Mouse (Mus musculus) cerebellum, postnatal 4 days (tissue): ENCODE data around the gene Olfr1167.
"Not testable (repeated sequence)": the region's sequence is repeated elsewhere in the genome, so short reads cannot be mapped to it uniquely, and the experiment has no call there.

Experiments used
- DNase-seq, 2 experiments: peaks; one replicate each; pipeline ENCODE4 v3.0.0; 2022; ENCODE audit warnings: low spot score in 2 of 2, mixed read lengths in 1 of 2

The Olfr1167 gene

DNA sequence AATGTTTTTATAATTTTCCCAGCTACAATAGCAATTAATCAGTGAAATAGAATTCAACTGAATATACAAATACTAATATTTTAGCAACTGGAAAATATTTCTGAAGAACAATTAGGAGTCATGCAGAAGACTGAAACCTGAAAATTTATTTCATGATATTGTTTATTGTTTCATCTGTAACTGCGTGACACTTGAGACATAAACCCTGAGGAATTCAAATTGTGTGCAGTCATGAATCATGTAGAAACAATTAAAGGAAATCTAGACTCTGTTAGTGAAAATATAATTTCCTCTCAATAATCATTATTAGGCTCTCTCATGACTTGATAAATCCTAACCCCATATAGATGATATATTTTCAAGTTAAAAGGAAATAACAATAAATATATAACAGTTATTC lies at the start of gene Olfr1167:
Olfr1167 (minus strand) TSS at position 101 of the 400 bp plus-strand sequence.
- DNase-seq = not testable (repeated sequence)

DNA sequence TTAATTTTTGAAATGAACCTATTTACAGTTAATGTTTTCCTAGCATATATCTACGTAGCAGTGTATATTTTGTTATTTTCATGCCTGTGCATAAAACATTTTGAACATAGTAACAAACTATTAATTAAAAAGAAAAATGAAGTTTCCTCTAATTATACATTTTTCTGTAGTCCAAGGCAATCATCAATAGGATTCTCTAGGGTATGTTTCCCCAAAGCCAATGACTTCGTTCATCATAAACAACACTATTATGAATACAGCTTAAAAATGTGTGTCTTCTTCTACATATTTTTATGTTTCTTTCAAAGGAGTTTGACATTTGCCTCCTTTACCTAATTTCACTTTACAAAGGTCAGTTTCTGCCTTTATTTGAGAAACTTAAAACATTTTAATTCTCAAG lies 26.6 kb upstream of the Olfr1167 start, which contains the start of gene Olfr1168:
Olfr1168 (plus strand) TSS at position 301 of the 400 bp plus-strand sequence.
- no peak for DNase-seq

GRCm38 (mm10) chr2:88128172-88128571 lies 26.8 kb downstream of the Olfr1167 start, which contains the start of gene Olfr1166:
Olfr1166 (minus strand) TSS chr2:88128272.
- no peak for DNase-seq
